Mouse (Mus musculus) lung, adult 2 months (tissue): ENCODE measurements around the gene Tbc1d10a. TPM values are rescaled to one million over a fixed set of nuclear protein-coding genes. Genes with fewer than 3 reads are reported as not detected.
"Not testable (repeated sequence)": the region's sequence is repeated elsewhere in the genome, so short reads cannot be mapped to it uniquely, and the experiment has no call there.

Experiments
- DNase-seq: peaks from one replicate; pipeline ENCODE4 v3.0.0; 2022
- H3K4me1 ChIP-seq: fragments of 200-500 bp; 2 replicates; pipeline ENCODE4 v1.6.1; 2011; ENCODE audit warnings: low read length; ENCODE audit not compliant: control insufficient read depth, insufficient read depth
- H3K4me3 ChIP-seq: fragments of 200-500 bp; replicated peaks from 2 replicates; pipeline ENCODE3; 2011; ENCODE audit warnings: low read depth, mild to moderate bottlenecking, control low read depth, low read length; ENCODE audit errors: extremely low read depth
- CTCF ChIP-seq: fragments of 200-500 bp; IDR thresholded peaks from 2 replicates; pipeline ENCODE4 v1.5.1; 2011; ENCODE audit warnings: mild to moderate bottlenecking, low read length, control low read depth; ENCODE audit not compliant: insufficient read depth
- POLR2A ChIP-seq: fragments of 200-500 bp; IDR thresholded peaks from 2 replicates; pipeline ENCODE4 v1.6.1; 2011; ENCODE audit warnings: low read depth, mild to moderate bottlenecking, control low read depth, low read length, borderline replicate concordance; ENCODE audit errors: extremely low read depth
- WGBS: fragments of 180-500 bp; shearing (Covaris S2); methylation state at CpG from one replicate; pipeline ENCODE4 v1.1.7; 2018; 5-methylcytosine and 5-hydroxymethylcytosine counted together
- polyA plus RNA-seq: library from polyadenylated mRNA; depleted of rRNA; stranded (reverse); fragments of >200 nt; gene quantifications from 2 replicates; pipeline ENCODE4 v1.2.3, GENCODE M21; 2012

Gene Tbc1d10a
- polyA plus RNA-seq, 1 experiment: 72.8 TPM

DNA sequence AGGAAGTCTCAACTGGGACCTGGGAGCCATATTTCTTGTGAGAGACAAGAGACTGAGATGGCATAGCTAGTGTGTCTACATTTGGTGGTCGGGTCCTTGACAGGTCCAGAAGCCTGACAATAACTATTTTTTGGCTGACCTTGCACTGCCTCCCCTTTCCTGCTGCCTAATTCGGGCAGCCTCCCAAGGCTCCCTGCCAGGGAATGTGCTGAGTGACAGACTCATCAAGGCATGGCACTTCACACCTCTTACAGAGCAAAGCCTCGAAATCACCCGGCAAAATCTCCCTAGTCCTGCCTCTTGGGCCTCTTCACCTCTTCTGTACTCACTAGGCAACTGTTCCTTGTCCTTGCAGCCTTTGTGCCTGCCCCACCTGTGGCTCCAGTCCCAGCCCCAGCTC is 8.9 kb upstream of the Tbc1d10a start:
- no peak for DNase-seq

DNA sequence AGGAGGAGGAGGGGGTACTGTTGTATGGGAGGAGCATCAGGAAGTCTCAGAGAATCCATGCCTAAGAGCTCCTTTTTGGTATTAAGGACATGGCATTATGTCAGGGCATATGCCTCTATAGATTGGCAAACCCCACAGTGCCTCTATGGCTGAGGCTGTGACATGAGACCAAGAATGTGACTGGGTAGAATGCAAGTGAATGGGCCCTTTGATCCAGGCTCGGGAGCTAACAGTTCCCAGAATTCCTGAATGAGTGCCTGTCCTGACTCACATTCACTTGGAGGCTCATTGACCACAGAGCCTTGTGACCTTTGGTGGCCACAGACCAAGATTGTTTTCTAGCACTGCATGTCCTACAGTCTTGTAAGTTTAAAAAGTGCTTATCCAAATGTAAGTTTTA is 4.5 kb upstream of the Tbc1d10a start:
- Histone ChIP-seq H3K4me3 (no peak overlapping the region), H3K4me1 (peaks cover 3% of the 10 kb centered on the region)
- DNase-seq: no peak
- TF ChIP-seq CTCF: no peak
- TF ChIP-seq POLR2A: no peak
- 28% methylated on average over 1 of the region's 1 CpGs for WGBS

More for the DNA sequence above, 8.9 kb upstream of the Tbc1d10a start:
- no peak for TF ChIP-seq POLR2A
- no peak for TF ChIP-seq CTCF
- no peaks in the 10 kb centered on the region for H3K4me1 ChIP-seq
- WGBS: 39% methylated on average over 4 of the region's 4 CpGs
- H3K4me3 ChIP-seq: no peak overlapping the region

DNA sequence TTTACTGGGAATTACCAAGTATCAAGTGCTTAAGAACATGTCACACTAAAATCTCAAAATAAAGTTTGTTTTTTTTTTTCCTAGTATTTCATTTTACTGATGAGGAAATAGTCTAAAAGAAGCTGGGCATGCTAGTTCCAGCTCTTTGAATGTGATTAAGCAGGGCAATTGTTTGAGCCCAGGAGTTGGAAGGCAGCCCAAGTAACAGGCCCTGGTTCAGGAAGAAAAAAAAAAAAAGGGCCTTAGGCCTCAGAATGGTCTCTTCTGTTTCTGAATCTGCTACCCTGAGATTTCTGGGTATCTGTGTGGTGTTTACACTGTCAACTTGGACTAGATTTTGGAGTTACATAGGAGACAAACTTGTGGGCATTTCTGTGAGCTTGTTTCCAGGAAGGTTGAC is 3.1 kb upstream of the Tbc1d10a start:
- no peak overlapping the region for H3K4me3 ChIP-seq
- no peak for DNase-seq
- TF ChIP-seq POLR2A (no peak), CTCF (no peak)
- H3K4me1 ChIP-seq: peaks cover 8% of the 10 kb centered on the region

DNA sequence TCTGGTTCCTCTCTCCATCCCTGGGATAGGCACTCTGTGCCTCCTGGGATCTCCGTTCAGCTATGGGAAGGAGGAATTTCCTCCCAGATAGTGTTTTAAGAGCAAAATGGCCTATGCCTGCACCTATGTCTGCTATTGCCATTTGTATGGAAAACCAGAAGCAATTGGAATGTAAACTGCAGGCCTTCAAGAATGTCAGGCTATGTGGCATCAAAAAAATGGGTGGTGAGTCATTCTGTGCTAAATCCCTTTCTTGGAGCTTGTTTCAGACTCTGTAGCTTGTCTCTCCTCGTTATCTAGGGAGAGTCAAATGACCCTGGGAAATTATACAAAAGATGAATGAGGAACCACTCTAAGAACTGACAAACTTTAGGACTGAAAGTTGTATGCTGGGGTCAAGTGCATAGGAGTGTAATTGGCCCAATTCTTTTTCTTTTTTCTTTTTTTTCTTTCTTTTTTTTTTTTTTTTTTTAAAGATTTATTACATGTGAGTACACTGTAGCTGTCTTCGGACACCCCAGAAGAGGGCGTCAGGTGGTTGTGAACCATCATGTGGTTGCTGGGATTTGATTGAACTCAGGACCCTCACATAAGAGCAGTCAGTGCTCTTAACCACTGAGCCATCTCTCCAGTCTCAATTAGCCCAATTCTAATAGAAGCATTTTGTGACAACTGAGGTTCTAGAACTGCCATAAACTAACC is 2.2 kb upstream of the Tbc1d10a start:
- 62% methylated on average over 4 of the region's 4 CpGs for WGBS

DNA sequence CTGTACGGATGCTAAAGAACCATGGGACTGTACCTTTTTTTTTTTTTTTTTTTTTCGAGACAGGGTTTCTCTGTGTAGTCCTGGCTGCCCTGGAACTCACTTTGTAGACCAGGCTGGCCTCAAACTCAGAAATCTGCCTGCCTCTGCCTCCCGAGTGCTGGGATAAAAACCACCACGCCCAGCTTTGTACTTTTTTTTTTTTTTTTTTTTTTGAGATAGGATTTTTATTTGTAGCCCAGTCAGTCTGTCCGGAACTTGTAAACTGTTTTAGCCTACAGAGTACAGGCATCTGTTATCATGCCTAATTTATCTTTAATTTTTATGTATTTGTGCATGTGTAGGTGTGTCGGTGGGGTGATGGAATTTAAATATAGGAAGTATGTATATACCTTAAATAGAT is 1.1 kb upstream of the Tbc1d10a start:
- H3K4me1 ChIP-seq: peaks cover 15% of the 10 kb centered on the region
- not testable (repeated sequence) for DNase-seq, H3K4me3 ChIP-seq
- WGBS: 86% methylated on average over 6 of the region's 6 CpGs

More for the DNA sequence above, 2.2 kb upstream of the Tbc1d10a start:
- H3K4me3 ChIP-seq: no peak overlapping the region
- DNase-seq: no peak
- H3K4me1 ChIP-seq: peaks cover 8% of the 10 kb centered on the region
- TF ChIP-seq POLR2A (no peak), CTCF (no peak)

DNA sequence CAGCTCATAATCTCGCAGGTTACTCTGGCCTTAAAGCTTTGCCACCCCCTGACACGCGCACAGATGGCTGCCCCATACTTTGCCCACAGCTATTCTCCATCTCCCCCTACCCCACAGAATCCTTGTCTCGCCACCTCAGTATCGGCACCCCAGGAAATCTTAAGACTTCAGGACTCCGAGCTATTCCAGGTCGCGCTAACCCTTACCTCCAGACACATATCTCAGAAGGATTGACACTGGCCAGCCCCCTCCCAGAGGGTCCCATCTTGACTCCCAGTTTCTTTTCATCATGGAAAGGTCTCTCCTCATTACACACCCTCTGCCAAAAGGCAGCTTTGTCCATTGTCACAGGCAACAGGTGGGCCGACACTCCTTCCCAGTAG is 720 bp downstream of the Tbc1d10a start:
- Histone ChIP-seq H3K4me1 (peaks cover 21% of the 10 kb centered on the region), H3K4me3 (peak overlapping the region; percentile 73)
- 13% methylated on average over 9 of the region's 9 CpGs for whole genome bisulfite sequencing
- TF ChIP-seq POLR2A (no peak), CTCF (no peak)
- DNase-seq: no peak

DNA sequence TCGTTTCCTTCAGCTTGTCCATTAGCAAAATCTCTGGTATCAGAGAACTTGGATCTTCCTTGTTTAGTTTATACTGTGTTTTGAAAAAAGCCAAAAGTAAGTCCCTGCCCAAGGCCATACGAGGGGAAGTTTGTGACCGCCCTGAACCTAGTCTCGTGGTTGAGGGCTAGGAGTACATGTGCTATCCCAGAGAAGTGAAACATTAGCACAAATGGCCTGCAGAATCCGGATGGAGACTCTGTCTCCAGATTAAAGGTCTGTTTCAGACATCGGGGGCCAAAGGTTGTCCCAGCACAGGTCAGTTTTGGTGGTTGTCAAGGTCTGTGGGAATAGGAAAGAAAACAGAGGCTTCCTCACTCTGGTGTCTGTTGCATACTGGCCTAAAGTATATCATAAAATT is 2.6 kb downstream of the Tbc1d10a start:
- WGBS: 62% methylated on average over 6 of the region's 6 CpGs
- Histone ChIP-seq H3K4me3 (no peak overlapping the region), H3K4me1 (peaks cover 20% of the 10 kb centered on the region)
- TF ChIP-seq CTCF (no peak), POLR2A (no peak)
- no peak for DNase-seq

DNA sequence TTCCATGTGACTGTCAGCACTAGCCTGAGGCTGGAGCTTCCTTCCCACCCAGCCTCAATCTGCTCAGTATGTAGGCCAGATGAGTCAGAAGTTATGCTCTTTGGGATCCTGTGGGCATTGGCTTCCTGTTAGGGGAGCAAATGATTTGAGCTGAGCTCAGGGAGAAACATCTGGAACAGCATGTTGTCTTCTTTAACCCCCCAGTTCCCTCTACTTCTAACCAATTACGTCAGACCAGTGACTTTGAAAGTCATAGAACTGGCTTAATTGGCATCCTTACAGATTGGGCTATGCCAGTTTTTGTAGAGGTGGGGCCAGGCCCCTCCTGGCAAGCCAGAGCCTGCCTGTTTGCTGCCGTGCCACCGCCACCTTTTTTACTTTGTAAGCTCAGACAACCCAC is 4.1 kb downstream of the Tbc1d10a start:
- DNase-seq: no peak
- WGBS: 51% methylated on average over 3 of the region's 3 CpGs
- Histone ChIP-seq H3K4me1 (peaks cover 28% of the 10 kb centered on the region), H3K4me3 (no peak overlapping the region)
- no peak for TF ChIP-seq POLR2A
- TF ChIP-seq CTCF: no peak

DNA sequence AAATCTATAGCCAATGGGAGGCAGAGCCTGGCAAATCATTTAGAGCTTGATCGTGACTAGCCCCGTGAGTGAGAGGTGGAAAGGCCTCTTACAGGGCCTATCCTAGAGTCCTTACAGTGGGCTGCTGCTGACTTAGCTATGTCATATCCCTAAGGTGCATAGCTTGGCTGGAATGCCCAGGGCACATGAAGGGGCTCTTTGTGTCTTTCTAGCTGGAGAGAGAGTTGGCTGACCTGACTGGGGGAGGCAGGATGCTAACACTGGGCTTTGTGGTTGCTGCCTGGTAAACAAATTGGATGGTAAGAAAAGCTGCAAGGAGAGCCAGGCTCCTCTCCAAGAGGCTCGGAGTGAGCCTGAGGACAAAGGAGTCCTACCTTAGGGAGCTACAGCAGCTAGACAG is 6.2 kb downstream of the Tbc1d10a start:
- no peak for DNase-seq
- WGBS: 70% methylated on average over 3 of the region's 3 CpGs
- peaks cover 40% of the 10 kb centered on the region for H3K4me1 ChIP-seq
- no peak for TF ChIP-seq POLR2A
- TF ChIP-seq CTCF: no peak
- no peak overlapping the region for H3K4me3 ChIP-seq

DNA sequence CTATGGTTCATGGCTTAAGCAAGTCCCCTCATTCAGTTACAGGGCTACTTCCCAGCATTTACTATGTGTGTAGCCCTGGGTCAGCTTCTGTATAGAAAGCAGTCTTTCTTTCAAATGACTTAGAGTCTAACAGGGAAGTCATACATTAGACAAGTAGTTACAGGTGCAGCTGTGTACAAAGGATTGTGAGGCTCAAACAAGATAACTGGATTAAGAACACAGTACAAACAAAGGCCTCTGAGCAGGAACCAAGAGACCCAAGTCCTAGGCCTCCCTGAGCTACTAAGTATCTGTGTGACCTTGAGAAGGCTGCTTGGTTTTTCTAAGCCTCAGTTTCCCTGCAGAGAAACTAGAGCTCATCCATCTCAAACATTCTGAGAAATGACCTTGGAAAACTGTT is 6.8 kb downstream of the Tbc1d10a start:
- no peak for DNase-seq
- H3K4me1 ChIP-seq: peaks cover 40% of the 10 kb centered on the region
- no peak overlapping the region for H3K4me3 ChIP-seq
- TF ChIP-seq POLR2A (no peak), CTCF (no peak)

DNA sequence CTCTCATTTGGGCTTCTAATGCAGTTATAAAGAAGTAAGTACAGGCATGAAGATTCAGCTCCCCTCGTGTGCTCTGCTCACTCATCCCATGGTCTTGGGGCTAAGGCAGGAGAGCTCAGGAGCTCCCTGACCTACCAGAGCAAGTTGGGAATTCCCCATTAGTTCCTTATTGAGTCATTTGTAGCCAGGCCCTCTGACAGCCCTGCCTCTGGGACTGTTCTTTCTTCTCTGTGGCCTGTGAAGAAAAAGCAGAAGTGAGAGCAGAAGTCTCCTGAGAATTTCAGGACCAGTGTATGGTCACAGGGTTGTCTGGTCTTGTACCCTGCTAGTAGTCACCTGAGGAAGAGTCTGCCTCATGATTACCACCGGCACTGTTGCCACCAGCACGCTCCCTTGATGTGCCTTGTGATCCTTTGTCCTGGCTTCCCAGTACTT is 9.0 kb downstream of the Tbc1d10a start:
- WGBS: 71% methylated on average over 3 of the region's 3 CpGs
- Histone ChIP-seq H3K4me3 (no peak overlapping the region), H3K4me1 (peaks cover 34% of the 10 kb centered on the region)
- no peak for DNase-seq
- TF ChIP-seq POLR2A (no peak), CTCF (no peak)
